Mouse (Mus musculus): ENCODE measurements around the gene Mr1. TPM values are rescaled to one million over a fixed set of nuclear protein-coding genes. Genes with fewer than 3 reads are reported as not detected.

Gene Mr1
- polyA plus RNA-seq, 1 experiment from 2014 or later = 0.36 TPM

- WGBS = under 1% methylated on average over 40 of the region's 40 CpGs
- H3K27ac ChIP-seq = peak within 1 kb of the TSS; percentile 98
- H3K4me3 ChIP-seq = peak within 1 kb of the TSS; percentile 79
- 0 out of 2 replicates have a peak, but pooled peaks cover 5% of the 10 kb centered on the region for H3K27me3 ChIP-seq (ENCODE audit: poor library complexity, severe bottlenecking)
- peak; percentile 97 for DNase-seq (ENCODE audit: extremely low spot score, low spot score)
- peaks cover 31% of the 10 kb centered on the region for H3K4me1 ChIP-seq
- peaks cover 19% of the 10 kb centered on the region for H3K36me3 ChIP-seq (replicated peaks)
- H3K9me3 ChIP-seq = no peaks in the 10 kb centered on the region
Observed at GRCm38 (mm10) chr1:155099280-155099848, 47.2 kb downstream of the Mr1 start, which contains the start of gene Ier5. Gene Ier5, minus strand, starts transcription at chr1:155099636.

GRCm38 (mm10) chr1:155098486-155099279 is 47.9 kb downstream of the Mr1 start:
- 0 out of 2 replicates have a peak, but pooled peaks cover 5% of the 10 kb centered on the region for H3K27me3 ChIP-seq (ENCODE audit: poor library complexity, severe bottlenecking)
- H3K4me1 ChIP-seq = peaks cover 38% of the 10 kb centered on the region
- WGBS = under 1% methylated on average over 81 of the region's 93 CpGs
- H3K4me3 ChIP-seq = peak overlapping the region; percentile 79
- H3K36me3 ChIP-seq (replicated peaks) = peaks cover 19% of the 10 kb centered on the region
- H3K27ac ChIP-seq = peak overlapping the region; percentile 98
- DNase-seq (ENCODE audit: extremely low spot score, low spot score) = peak; percentile 66
- H3K9me3 ChIP-seq = no peaks in the 10 kb centered on the region

DNA sequence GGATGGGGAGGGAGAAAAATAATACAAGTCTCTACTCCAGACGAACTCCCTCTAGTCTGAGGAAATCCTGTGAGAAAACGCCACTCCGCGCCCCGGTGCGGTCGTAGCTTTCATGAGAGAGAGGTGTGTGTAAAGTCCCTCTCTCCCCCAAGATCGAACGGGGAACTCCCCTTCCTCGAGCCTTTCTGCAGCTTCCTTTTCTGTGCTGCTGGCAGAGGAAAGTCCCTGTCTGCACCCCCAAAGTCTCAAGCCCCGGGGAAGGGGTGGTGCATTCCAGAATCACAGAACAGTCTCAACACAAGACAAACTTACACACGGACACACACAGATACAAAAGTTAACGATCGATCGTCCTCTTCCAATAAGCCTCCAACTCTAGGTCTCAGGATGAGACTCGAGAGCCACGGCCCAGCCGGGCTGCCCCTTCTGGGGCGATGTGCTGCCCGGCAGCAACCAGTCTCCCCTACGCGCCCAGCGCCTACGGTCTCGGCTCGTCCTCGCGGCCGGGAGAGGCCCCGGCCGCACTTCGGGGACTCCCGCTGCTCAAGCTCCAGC is 48.6 kb downstream of the Mr1 start:
- Histone ChIP-seq H3K27ac (peak overlapping the region; percentile 98), H3K4me3 (peak overlapping the region; percentile 79), H3K36me3 (replicated peaks) (peaks cover 19% of the 10 kb centered on the region), H3K27me3 (ENCODE audit: poor library complexity, severe bottlenecking) (peaks cover 9% of the 10 kb centered on the region; the same call in 1 of the 2 replicates), H3K9me3 (no peaks in the 10 kb centered on the region), H3K4me1 (peaks cover 45% of the 10 kb centered on the region)
- peak; percentile 49 for DNase-seq (ENCODE audit: extremely low spot score, low spot score)
- whole genome bisulfite sequencing = under 1% methylated on average over 33 of the region's 33 CpGs

DNA sequence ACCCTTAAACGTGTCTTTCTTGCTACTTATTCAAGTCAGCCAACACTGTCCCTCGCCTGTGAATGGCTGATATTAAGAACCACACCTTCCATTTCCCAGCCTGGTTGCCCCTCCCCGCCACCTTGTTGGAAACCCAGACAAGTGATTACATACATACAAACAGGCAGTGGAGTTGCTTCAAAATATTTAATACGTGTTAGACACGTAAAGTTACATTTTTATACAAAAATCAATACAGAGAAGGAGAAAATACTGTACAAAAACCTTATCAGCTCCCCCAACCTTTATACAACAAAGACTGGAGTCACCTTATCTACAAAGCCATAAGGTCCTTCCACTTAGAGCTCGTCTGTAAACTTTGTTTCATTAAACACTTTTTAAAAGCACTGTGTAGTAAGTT is 49.3 kb downstream of the Mr1 start:
- peak overlapping the region; percentile 98 for H3K27ac ChIP-seq
- 38% methylated on average over 6 of the region's 6 CpGs for WGBS

GRCm38 (mm10) chr1:155096620-155097261 is 49.9 kb downstream of the Mr1 start:
- WGBS = 90% methylated on average over 4 of the region's 4 CpGs
- peak overlapping the region; percentile 79 for H3K4me3 ChIP-seq
- H3K4me1 ChIP-seq = peaks cover 58% of the 10 kb centered on the region

More for the DNA sequence above, 49.3 kb downstream of the Mr1 start:
- Histone ChIP-seq H3K27me3 (ENCODE audit: poor library complexity, severe bottlenecking) (peaks cover 10% of the 10 kb centered on the region; the same call in 1 of the 2 replicates), H3K4me1 (peaks cover 51% of the 10 kb centered on the region), H3K4me3 (peak overlapping the region; percentile 79), H3K36me3 (replicated peaks) (peaks cover 19% of the 10 kb centered on the region), H3K9me3 (no peaks in the 10 kb centered on the region)
- DNase-seq (ENCODE audit: extremely low spot score, low spot score) = no peak

GRCm38 (mm10) chr1:155093971-155094707 is 52.5 kb downstream of the Mr1 start:
- 50% methylated on average over 9 of the region's 9 CpGs for WGBS
- DNase-seq (ENCODE audit: extremely low spot score, low spot score) = no peak
- Histone ChIP-seq H3K4me3 (no peak overlapping the region), H3K4me1 (peaks cover 61% of the 10 kb centered on the region), H3K27me3 (ENCODE audit: poor library complexity, severe bottlenecking) (peaks cover 19% of the 10 kb centered on the region; the same call in 1 of the 2 replicates), H3K9me3 (no peaks in the 10 kb centered on the region), H3K36me3 (replicated peaks) (peaks cover 19% of the 10 kb centered on the region), H3K27ac (no peak overlapping the region)

More at GRCm38 (mm10) chr1:155096620-155097261, 49.9 kb downstream of the Mr1 start:
- Histone ChIP-seq H3K27ac (no peak overlapping the region), H3K27me3 (ENCODE audit: poor library complexity, severe bottlenecking) (peaks cover 15% of the 10 kb centered on the region; the same call in 1 of the 2 replicates), H3K36me3 (replicated peaks) (peaks cover 19% of the 10 kb centered on the region), H3K9me3 (no peaks in the 10 kb centered on the region)
- DNase-seq (ENCODE audit: extremely low spot score, low spot score) = no peak

DNA sequence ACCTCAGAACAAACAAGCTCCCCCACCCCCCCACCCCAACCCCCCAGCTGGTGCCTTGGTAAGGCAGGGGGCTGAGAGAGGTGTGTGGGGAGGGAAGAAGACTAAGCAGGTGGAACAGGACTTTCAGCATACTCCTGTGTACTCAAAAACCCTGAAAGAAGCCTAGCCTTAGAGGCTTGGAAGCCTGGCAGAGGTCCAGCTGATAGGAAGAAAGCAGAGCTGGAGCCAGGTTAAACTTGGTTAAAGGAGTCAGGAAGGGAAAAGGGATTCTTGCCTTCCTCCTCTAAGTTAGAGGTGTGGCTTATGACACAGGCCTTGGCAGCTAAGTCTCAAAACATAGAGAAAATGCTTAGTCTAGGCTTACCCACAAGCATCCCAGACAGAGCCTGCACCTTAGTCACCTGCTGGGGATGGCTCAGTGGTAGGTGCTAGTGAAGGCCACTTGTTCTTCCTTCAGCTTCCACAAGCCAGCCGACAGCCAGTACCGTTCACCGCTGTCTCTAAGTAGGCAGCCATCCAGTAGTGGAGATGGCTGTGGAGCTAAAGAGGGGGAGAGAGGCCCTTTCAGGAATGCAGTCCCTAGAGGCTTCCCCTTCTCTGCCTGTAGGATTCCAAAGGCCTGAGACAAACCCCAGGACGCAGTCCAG is 53.3 kb downstream of the Mr1 start:
- Histone ChIP-seq H3K27me3 (ENCODE audit: poor library complexity, severe bottlenecking) (peaks cover 26% of the 10 kb centered on the region; the same call in 1 of the 2 replicates), H3K27ac (peak overlapping the region; percentile 81), H3K4me1 (peaks cover 65% of the 10 kb centered on the region), H3K4me3 (no peak overlapping the region), H3K9me3 (no peaks in the 10 kb centered on the region), H3K36me3 (replicated peaks) (peaks cover 19% of the 10 kb centered on the region)
- WGBS = 42% methylated on average over 4 of the region's 4 CpGs
- no peak for DNase-seq (ENCODE audit: extremely low spot score, low spot score)

DNA sequence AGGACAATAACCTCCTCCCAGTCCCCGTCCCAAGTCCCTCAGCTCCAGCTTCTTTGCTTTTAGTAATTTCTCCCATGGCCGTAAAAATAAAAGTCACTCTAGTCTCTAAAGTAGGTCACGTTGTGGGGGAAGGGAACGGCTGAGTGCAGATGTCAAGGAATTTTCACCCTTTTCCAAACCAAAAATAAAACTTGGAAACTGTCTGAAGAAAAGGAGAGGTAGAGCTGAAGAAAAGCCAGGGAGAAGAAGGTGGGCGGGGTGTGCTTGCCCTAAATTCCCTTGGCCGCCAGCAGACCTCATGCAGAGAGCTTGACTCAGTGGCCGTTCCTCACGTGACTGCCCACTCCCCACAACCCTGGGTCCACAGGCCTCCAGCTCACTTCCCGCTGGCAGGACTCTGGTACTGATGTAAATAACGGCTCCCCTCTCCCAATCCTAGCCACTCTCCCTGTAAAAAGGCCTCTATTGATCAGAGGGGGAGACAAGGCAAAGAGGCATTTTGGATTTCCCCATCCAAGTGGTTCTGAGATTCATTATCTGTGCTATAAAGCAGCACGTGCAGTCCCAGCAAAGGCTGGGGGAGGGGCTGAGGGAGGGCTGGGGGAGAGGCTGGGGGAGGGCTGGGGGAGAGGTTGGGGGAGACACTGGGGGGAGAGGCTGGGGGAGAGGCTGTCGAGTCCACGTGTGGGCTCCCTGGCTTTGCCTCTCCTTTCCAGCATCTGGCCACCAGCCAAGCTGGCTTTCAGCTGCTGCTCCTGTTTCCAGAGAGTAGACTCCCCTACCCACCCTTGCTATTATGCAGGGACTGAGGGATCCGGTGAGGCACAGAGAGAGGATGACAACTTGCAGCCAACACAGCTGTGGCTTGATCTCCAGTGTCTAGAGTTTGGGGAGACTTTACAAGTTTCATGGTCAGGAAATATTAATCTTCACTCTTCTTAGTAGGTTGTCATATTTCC is 54.5 kb downstream of the Mr1 start:
- no peak for DNase-seq (ENCODE audit: extremely low spot score, low spot score)
- H3K9me3 ChIP-seq = no peaks in the 10 kb centered on the region
- no peak overlapping the region; the same call in 1 of the 2 replicates for H3K4me3 ChIP-seq
- 31% methylated on average over 14 of the region's 14 CpGs for WGBS
- H3K27ac ChIP-seq = peak overlapping the region; percentile 81
- H3K36me3 ChIP-seq (replicated peaks) = peaks cover 19% of the 10 kb centered on the region
- H3K27me3 ChIP-seq (ENCODE audit: poor library complexity, severe bottlenecking) = peaks cover 37% of the 10 kb centered on the region
- H3K4me1 ChIP-seq = peaks cover 64% of the 10 kb centered on the region

DNA sequence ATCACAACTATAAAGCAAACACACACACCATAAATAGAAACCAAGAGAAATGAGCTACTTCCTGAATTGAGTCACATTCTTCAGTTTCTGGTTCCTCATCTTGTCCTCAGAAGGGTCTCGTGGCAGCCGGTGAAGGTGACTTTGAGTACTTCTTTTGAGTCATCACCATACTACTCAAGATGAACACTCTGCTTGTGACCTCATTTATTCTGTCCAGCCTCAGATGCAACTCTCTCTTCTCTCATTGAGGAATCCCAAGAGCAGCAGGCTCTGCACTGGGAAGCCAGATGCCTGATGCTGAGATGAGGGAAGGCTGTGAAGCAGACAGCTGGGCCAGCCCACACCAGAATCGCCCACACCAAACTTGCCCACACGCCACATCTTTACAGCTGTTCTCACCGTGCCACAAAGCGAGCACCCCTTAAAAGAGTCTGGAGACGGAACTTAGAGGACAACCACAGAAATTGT is 55.2 kb downstream of the Mr1 start:
- Histone ChIP-seq H3K27ac (peak overlapping the region; percentile 81), H3K36me3 (replicated peaks) (peaks cover 15% of the 10 kb centered on the region), H3K27me3 (ENCODE audit: poor library complexity, severe bottlenecking) (peaks cover 43% of the 10 kb centered on the region), H3K4me1 (peaks cover 64% of the 10 kb centered on the region), H3K4me3 (no peak overlapping the region), H3K9me3 (no peaks in the 10 kb centered on the region)
- 85% methylated on average over 7 of the region's 7 CpGs for WGBS
- no peak for DNase-seq (ENCODE audit: extremely low spot score, low spot score)

DNA sequence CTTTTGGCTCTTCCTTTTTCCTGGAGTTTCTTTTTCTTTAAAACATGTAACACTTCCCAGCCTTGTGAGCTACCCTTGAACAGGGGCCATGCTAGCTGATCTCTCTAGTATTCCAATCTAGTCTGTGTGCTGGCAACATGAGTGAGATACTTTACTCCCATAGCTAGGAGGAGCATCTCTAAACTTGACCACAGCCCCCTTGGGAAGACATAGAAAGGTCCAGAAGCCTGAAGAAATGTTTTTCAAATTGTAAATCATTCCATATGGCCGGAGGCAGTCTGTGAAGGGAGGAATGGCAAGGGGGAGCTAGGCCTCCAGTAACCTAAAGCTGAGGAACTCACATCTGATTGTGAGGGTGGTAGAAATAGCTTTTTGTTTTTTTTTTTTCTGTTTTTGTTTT is 55.9 kb downstream of the Mr1 start:
- Histone ChIP-seq H3K27ac (no peak overlapping the region), H3K4me3 (no peak overlapping the region), H3K9me3 (no peaks in the 10 kb centered on the region), H3K4me1 (peaks cover 64% of the 10 kb centered on the region), H3K36me3 (replicated peaks) (peaks cover 10% of the 10 kb centered on the region), H3K27me3 (ENCODE audit: poor library complexity, severe bottlenecking) (peaks cover 48% of the 10 kb centered on the region)
- WGBS = 85% methylated on average over 1 of the region's 1 CpGs
- no peak for DNase-seq (ENCODE audit: extremely low spot score, low spot score)

DNA sequence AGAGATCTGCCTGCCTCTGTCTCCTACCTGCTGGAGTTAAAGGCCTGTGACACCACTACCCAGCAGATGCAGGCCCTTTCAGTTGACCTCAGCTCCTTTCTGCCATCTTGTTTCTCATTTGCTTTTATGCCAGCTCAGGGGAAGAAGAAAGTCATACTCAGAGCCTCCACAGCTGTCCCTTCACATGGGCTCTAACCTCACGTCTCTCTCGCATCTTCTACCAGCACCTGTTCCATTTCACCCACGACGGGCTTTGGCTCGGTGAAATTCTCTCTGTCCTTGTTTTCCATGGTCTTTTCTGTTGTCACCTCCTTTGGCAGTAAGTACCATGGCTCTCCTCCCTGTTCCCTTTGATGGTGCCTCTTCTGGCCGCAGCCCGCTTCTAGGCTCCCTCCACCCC is 56.3 kb downstream of the Mr1 start:
- 93% methylated on average over 7 of the region's 7 CpGs for WGBS
- Histone ChIP-seq H3K4me3 (no peak overlapping the region), H3K27ac (no peak overlapping the region), H3K9me3 (no peaks in the 10 kb centered on the region), H3K27me3 (ENCODE audit: poor library complexity, severe bottlenecking) (peaks cover 53% of the 10 kb centered on the region), H3K4me1 (peaks cover 67% of the 10 kb centered on the region), H3K36me3 (replicated peaks) (peaks cover 5% of the 10 kb centered on the region)
- no peak for DNase-seq (ENCODE audit: extremely low spot score, low spot score)
